Mouse (Mus musculus) effector memory CD4-positive, alpha-beta T cell, adult 7 months (primary cell): ENCODE measurements around the gene Zfp385b. TPM values are rescaled to one million over a fixed set of nuclear protein-coding genes. Genes with fewer than 3 reads are reported as not detected.

Experiments used
- polyA plus RNA-seq: library from polyadenylated mRNA; unstranded; fragments of 100-300 nt; shearing (Covaris generic); gene quantifications from one replicate; pipeline ENCODE4 v1.2.1, GENCODE M21; 2017

Gene Zfp385b
- polyA plus RNA-seq, result 0.20 TPM

GRCm38 (mm10) chr2:77819539-77819938 is at the start of gene Zfp385b:
Zfp385b (minus strand) TSS chr2:77819639.

Other genes with a start within 250 kb of the Zfp385b start
- gene Cwc22, start 126.7 kb upstream of the Zfp385b start, polyA plus RNA-seq, result 31.2 TPM